Mouse (Mus musculus) stomach, postnatal 0 days (tissue): ENCODE measurements at regions not wholly inside any gene's neighbourhood (a gene's known extent, or its start where the extent isn't known, plus 50 kb on each side); places are given as distances from the start of the nearest gene placed in this dataset.

Source experiments
- CTCF ChIP-seq: IDR thresholded peaks from 2 replicates; pipeline ENCODE4 v1.5.1; 2016; ENCODE audit warnings: antibody characterized with exemption, low read depth, mild to moderate bottlenecking, moderate library complexity
- EP300 ChIP-seq: optimal IDR thresholded peaks from 2 replicates; pipeline ENCODE3; 2016; ENCODE audit warnings: antibody characterized with exemption

DNA sequence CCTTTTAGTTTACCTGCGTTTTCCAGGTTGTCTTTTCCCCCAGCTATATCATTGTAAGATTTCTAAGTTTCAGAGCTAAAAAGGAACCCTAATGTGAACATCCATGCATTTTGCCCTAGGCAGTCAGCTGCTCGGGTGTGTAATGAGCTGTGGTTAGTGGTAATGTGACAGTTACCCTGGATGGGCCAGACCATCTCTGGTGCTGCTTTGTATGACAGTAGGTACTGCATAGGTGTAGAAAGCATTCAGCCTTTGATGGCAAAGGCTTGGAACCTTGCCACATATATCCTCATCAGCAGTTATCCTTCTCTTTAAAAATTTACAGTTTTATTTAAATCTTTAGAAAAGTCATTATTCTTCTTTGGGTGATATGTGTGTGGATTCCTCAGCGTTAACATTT, 222.5 kb downstream of the Dact1 start:
- TF ChIP-seq EP300 (no peak), CTCF (no peak)
